Comparison of ENCODE assay signal across 11 mouse cellular contexts in the genomic region with DNA sequence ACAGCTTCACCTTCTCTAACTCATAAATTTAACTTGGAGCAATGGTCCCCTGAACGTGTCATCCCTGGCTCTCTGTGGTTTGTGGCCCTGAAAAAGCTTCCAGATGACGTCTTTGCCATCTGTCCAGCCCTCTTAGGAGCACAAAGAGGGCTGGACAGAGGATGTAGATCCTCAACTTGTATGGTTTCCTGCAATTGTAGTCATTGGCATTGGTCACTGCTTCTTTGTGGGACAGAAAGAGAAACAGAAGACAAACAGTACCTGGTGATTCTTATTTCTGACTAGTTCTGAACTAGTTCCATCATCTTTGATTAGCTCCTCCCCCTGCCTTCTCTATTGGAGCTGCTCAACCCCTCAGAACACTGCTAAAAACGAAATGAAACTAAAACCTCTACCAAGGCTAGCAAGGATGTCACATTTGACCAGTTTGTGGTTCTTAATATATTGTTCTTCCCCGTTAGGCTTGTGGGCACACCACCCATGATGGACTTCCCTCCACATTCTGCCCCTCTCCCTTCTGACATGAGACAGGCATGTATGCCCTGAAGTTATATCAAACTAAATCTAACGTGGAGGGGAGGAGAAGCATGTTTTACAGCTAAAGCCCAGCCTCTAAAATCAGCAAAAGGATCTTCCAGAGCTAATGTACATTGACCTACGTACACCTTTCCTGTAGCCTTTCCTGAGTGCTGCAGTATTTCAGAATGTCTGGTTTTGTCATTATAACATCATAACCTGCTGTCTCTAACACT. TPM values are rescaled to one million over a fixed set of nuclear protein-coding genes. Genes with fewer than 3 reads are reported as not detected.
DNase-seq lines count a peak whose midpoint lies in the region; ATAC-seq and TF ChIP-seq lines count a peak whose summit lies in the region.
"Had no signal": no experiment of that assay in that cellular context is flagged by ENCODE, and none has a peak within 500 bp of the region (broad histone marks: within the 10 kb centered on the region; RNA-seq: fewer than 3 reads in every experiment).

No protein-coding gene starts in this region.

- H3K4me3 ChIP-seq in bone marrow, adult 2 months (replicated peaks; ENCODE audit: control insufficient read depth, low read depth, low read length), result peak overlapping the region; percentile 66
- peak overlapping the region; percentile 34 for H3K4me3 ChIP-seq in liver, embryonic 16.5 days (ENCODE audit: low read depth, low read length)
- H3K4me3 ChIP-seq: heart, embryonic 12.5 days had no signal

- TF ChIP-seq POLR2A in bone marrow, adult 2 months (IDR thresholded peaks at IDR 0.05; ENCODE audit: borderline replicate concordance, control insufficient read depth, low read depth, low read length), result no peak

- no peak overlapping the region for H3K9ac ChIP-seq in liver, embryonic 16.5 days (ENCODE audit: low read depth, low read length)
- H3K9ac ChIP-seq: heart, embryonic 12.5 days had no signal

- H3K36me3 ChIP-seq in liver, embryonic 16.5 days (ENCODE audit: control insufficient read depth, insufficient read depth), result no peaks in the 10 kb centered on the region
- H3K36me3 ChIP-seq: heart, embryonic 12.5 days had no signal

- peak; percentile 53 for DNase-seq in adrenal gland, adult 2 months
- DNase-seq in adrenal gland, postnatal 25 days, result no peak
- DNase-seq in 3T3-L1 (ENCODE audit: low read depth, low spot score), result peak; percentile 46
- DNase-seq in kidney, adult 11 months, result no peak
- no peak for DNase-seq in cerebellum, postnatal 25 days
- DNase-seq in cerebellum, postnatal 10 days, result no peak
- DNase-seq: kidney, adult 8-10 months had no signal

- no peak overlapping the region for H3K27ac ChIP-seq in bone marrow, adult 2 months (ENCODE audit: control insufficient read depth, insufficient read depth, low read depth, low read length, poor library complexity)
- no peak overlapping the region for H3K27ac ChIP-seq in liver, embryonic 16.5 days (ENCODE audit: low read length)

- no peak for ATAC-seq in liver, embryonic 16.5 days (ENCODE audit: low read depth)
- ATAC-seq: forebrain, embryonic 14.5 days had no signal

- no peaks in the 10 kb centered on the region for H3K27me3 ChIP-seq in liver, embryonic 16.5 days (ENCODE audit: control insufficient read depth, insufficient read depth, low read depth, low read length)
- H3K27me3 ChIP-seq: heart, embryonic 12.5 days had no signal

- no peaks in the 10 kb centered on the region for H3K9me3 ChIP-seq in liver, embryonic 16.5 days (replicated peaks; ENCODE audit: control insufficient read depth, low read length)
- H3K9me3 ChIP-seq: heart, embryonic 12.5 days had no signal

- H3K4me1 ChIP-seq in bone marrow, adult 2 months (ENCODE audit: control insufficient read depth, insufficient read depth, low read length), result no peaks in the 10 kb centered on the region; the same call in 1 of the 2 replicates
- H3K4me1 ChIP-seq in liver, embryonic 16.5 days (ENCODE audit: control insufficient read depth, low read depth, low read length), result peaks cover 10% of the 10 kb centered on the region; the same call in 1 of the 2 replicates

- H3K4me2 ChIP-seq in liver, embryonic 16.5 days (ENCODE audit: low read depth, low read length), result peak overlapping the region; percentile 48
- H3K4me2 ChIP-seq: heart, embryonic 12.5 days had no signal

- WGBS in bone marrow, adult 2 months, result 2% methylated on average over 6 of the region's 6 CpGs
- 22% methylated on average over 6 of the region's 6 CpGs for WGBS in liver, embryonic 16.5 days (ENCODE audit: insufficient replicate concordance)

- no peak for TF ChIP-seq CTCF in bone marrow, adult 2 months (IDR thresholded peaks at IDR 0.05; ENCODE audit: control insufficient read depth, insufficient read depth, low read length)

RNA-seq across cellular contexts. Expression of gene Rtn4, which starts 45.0 kb away (rescaled TPM):
- 100 to 1,000 TPM; 354 to 360 TPM for total RNA-seq in adrenal gland, adult 2 months (2021)
- 271 and 284 TPM in 2 replicates for polyA plus RNA-seq in adrenal gland, adult 2 months (2012; rRNA removed)
- total RNA-seq in adrenal gland, postnatal 25 days (2021), result 474 and 481 TPM in 2 replicates
- polyA plus RNA-seq in bone marrow, adult 2 months (2011; ENCODE audit: insufficient read depth, insufficient read length, low replicate concordance, missing spikeins), result 45.8 and 128 TPM in 2 replicates
- polyA plus RNA-seq in liver, embryonic 16.5 days (2015; fragmentation: Nextera tagmentation; extraction: Ambion mirVana), result 9.8 and 11.4 TPM in 2 replicates

Comparison
In these comparisons a context has a peak if more than half of its experiments do, and no peak if none do; other contexts are left out.
1. DNase-seq: peak in adrenal gland, adult 2 months (single experiment) and 3T3-L1 (single experiment); none in adrenal gland, postnatal 25 days (single experiment), kidney, adult 11 months (single experiment), cerebellum, postnatal 25 days (0 of 2) and cerebellum, postnatal 10 days (0 of 2).